Comparison of ENCODE assay signal across 8 mouse cellular contexts in the genomic region with DNA sequence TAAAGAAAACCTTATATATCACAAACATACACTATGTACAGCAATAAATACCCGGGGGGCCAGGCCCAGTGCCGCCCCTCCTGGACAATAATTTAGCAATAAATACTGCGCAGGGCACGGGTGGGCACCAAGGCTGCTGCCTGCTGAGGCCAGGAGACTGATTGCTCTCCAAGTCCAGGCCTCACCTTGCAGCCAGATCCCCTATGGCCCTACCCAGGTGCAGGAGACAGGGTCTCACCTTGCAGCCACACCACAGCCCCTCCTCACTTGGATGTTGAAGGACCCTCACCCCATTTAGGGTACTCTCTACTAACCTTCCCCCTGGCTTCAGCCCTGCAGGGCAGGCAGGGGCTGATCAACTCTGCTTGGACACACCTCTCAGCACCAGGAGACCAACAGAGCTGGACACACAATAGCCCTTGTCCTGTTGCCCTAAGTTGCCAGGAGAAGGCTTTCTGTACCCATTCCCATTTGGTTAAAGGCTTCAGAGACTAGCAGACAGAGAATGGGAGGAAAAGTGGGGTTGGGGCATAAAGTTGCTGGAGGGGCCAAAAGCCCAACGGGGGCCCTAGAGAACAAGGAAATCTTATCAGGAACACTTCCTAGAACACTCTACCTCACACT. TPM values are rescaled to one million over a fixed set of nuclear protein-coding genes. Genes with fewer than 3 reads are reported as not detected.
A peak's percentile ranks its signal among the peaks of the same experiment; 100 is the strongest.
DNase-seq lines count a peak whose midpoint lies in the region; ATAC-seq and TF ChIP-seq lines count a peak whose summit lies in the region.

A gene (minus strand): TSS at position 89 of the 624 bp plus-strand sequence.

- 14% methylated on average over 5 of the region's 5 CpGs for WGBS in kidney, embryonic 15.5 days
- WGBS in hindbrain, postnatal 0 days: 24% methylated on average over 5 of the region's 5 CpGs
- 14% methylated on average over 5 of the region's 5 CpGs for WGBS in liver, postnatal 0 days (ENCODE audit: insufficient replicate concordance)

- H3K9ac ChIP-seq in kidney, embryonic 15.5 days: peak within 1 kb of the TSS; percentile 63
- H3K9ac ChIP-seq in hindbrain, postnatal 0 days (replicated peaks; ENCODE audit: low read length): peak within 1 kb of the TSS; percentile 78
- H3K9ac ChIP-seq in liver, postnatal 0 days (replicated peaks): peak within 1 kb of the TSS; percentile 98

- TF ChIP-seq EP300 in liver, postnatal 0 days (IDR thresholded peaks at IDR 0.05; ENCODE audit: low read depth): peak; percentile 20; the same call in 1 of the 2 replicates

- peak; percentile 31; the same call in 1 of the 2 replicates for ATAC-seq in kidney, embryonic 15.5 days (replicated peaks; ENCODE audit: low FRiP score)
- no peak for ATAC-seq in Patski
- ATAC-seq in hindbrain, postnatal 0 days: peak; percentile 48
- no peak for ATAC-seq in liver, postnatal 0 days
- ATAC-seq in cerebellum, adult (ENCODE audit: insufficient number of reproducible peaks, low FRiP score, low TSS enrichment): no peak

- peaks cover 60% of the 10 kb centered on the region for H3K36me3 ChIP-seq in kidney, embryonic 15.5 days
- peaks cover 91% of the 10 kb centered on the region for H3K36me3 ChIP-seq in erythroblast, embryonic 14.5 days (ENCODE audit: control insufficient read depth)
- H3K36me3 ChIP-seq in hindbrain, postnatal 0 days (ENCODE audit: insufficient read depth, low read length): peaks cover 32% of the 10 kb centered on the region; the same call in 1 of the 2 replicates
- peaks cover 43% of the 10 kb centered on the region for H3K36me3 ChIP-seq in liver, postnatal 0 days (replicated peaks; ENCODE audit: insufficient read depth, low read length)

- DNase-seq in kidney, postnatal 25 days: no peak
- no peak for DNase-seq in Patski (ENCODE audit: low read depth, low spot score)
- DNase-seq in hindbrain, postnatal 0 days (ENCODE audit: low spot score): no peak
- no peak for DNase-seq in liver, postnatal 0 days
- DNase-seq in cerebellum, postnatal 36 days: no peak

- no peak for TF ChIP-seq CTCF in Patski (IDR thresholded peaks at IDR 0.05)
- TF ChIP-seq CTCF in hindbrain, postnatal 0 days (IDR thresholded peaks at IDR 0.05; ENCODE audit: low read depth): no peak
- no peak for TF ChIP-seq CTCF in liver, postnatal 0 days (IDR thresholded peaks at IDR 0.05; ENCODE audit: low read depth)

- H3K9me3 ChIP-seq in kidney, embryonic 15.5 days (replicated peaks): no peaks in the 10 kb centered on the region
- H3K9me3 ChIP-seq in erythroblast, embryonic 14.5 days (ENCODE audit: control insufficient read depth, low read length): no peaks in the 10 kb centered on the region
- H3K9me3 ChIP-seq in hindbrain, postnatal 0 days (ENCODE audit: low read length): no peaks in the 10 kb centered on the region
- no peaks in the 10 kb centered on the region for H3K9me3 ChIP-seq in liver, postnatal 0 days (ENCODE audit: low read length)

- H3K4me1 ChIP-seq in kidney, embryonic 15.5 days: peaks cover 34% of the 10 kb centered on the region
- H3K4me1 ChIP-seq in erythroblast, embryonic 14.5 days (ENCODE audit: control insufficient read depth): peaks cover 78% of the 10 kb centered on the region
- peaks cover 7% of the 10 kb centered on the region for H3K4me1 ChIP-seq in hindbrain, postnatal 0 days (ENCODE audit: insufficient read depth, low read length)
- peaks cover 58% of the 10 kb centered on the region for H3K4me1 ChIP-seq in liver, postnatal 0 days (ENCODE audit: insufficient read depth)

- H3K4me3 ChIP-seq in kidney, embryonic 15.5 days (replicated peaks): peak within 1 kb of the TSS; percentile 90
- H3K4me3 ChIP-seq in erythroblast, embryonic 14.5 days (replicated peaks): peak within 1 kb of the TSS; percentile 82
- peak within 1 kb of the TSS; percentile 89 for H3K4me3 ChIP-seq in hindbrain, postnatal 0 days (ENCODE audit: low read length)
- H3K4me3 ChIP-seq in liver, postnatal 0 days (ENCODE audit: low read depth, low read length): peak within 1 kb of the TSS; percentile 99

- CTCF ChIA-PET in Patski (lab: Charles Lee): interaction anchor here (1.0 to 1.4 kb wide), 2 partner anchors 34 to 100 kb away, joined by 3 read pairs; no protein-coding TSS in a partner anchor

- POLR2A ChIA-PET in Patski (lab: Charles Lee): no interaction called here

- in situ Hi-C loops in Patski (cut with MboI; ENCODE audit: low pct_unique_long_range_greater_than_20kb): loop anchor here (5.0 kb wide), 1 partner anchor 87 kb away; a partner anchor contains a TSS

- no peaks in the 10 kb centered on the region for H3K27me3 ChIP-seq in kidney, embryonic 15.5 days
- H3K27me3 ChIP-seq in Patski: no peaks in the 10 kb centered on the region
- H3K27me3 ChIP-seq in erythroblast, embryonic 14.5 days (ENCODE audit: control insufficient read depth): no peaks in the 10 kb centered on the region
- H3K27me3 ChIP-seq in hindbrain, postnatal 0 days (ENCODE audit: insufficient read depth, low read length): no peaks in the 10 kb centered on the region
- H3K27me3 ChIP-seq in liver, postnatal 0 days (ENCODE audit: insufficient read depth, low read length): no peaks in the 10 kb centered on the region

- peak within 1 kb of the TSS; percentile 86 for H3K27ac ChIP-seq in kidney, embryonic 15.5 days
- peak within 1 kb of the TSS; percentile 84 for H3K27ac ChIP-seq in hindbrain, postnatal 0 days
- H3K27ac ChIP-seq in liver, postnatal 0 days (ENCODE audit: low read depth): peak within 1 kb of the TSS; percentile 97

- peak within 1 kb of the TSS; percentile 96 for H3K4me2 ChIP-seq in kidney, embryonic 15.5 days
- H3K4me2 ChIP-seq in hindbrain, postnatal 0 days (ENCODE audit: low read depth, low read length): peak within 1 kb of the TSS; percentile 91
- H3K4me2 ChIP-seq in liver, postnatal 0 days (ENCODE audit: low read depth, low read length): peak within 1 kb of the TSS; percentile 78

RNA-seq across cellular contexts. Expression of the gene that starts here (rescaled TPM):
- polyA plus RNA-seq in kidney, embryonic 15.5 days (2015; fragmentation: Nextera tagmentation; extraction: Ambion mirVana): 32.7 and 33.9 TPM in 2 replicates
- polyA plus RNA-seq in Patski (2021): 30.1 TPM
- polyA plus RNA-seq in erythroblast, embryonic 14.5 days (2012): 19.3 and 22.9 TPM in 2 replicates
- 30.8 and 32.8 TPM in 2 replicates for total RNA-seq in hindbrain, postnatal 0 days (2014; rRNA removed)
- 32.3 and 38.3 TPM in 2 replicates for polyA plus RNA-seq in hindbrain, postnatal 0 days (2015; fragmentation: Nextera tagmentation; extraction: Ambion mirVana)
- polyA plus RNA-seq in liver, postnatal 0 days (2015; fragmentation: Nextera tagmentation; extraction: Ambion mirVana): 34.3 TPM in 2 replicates

Comparison
In these comparisons a context has a peak if more than half of its experiments do, and no peak if none do; other contexts are left out.
1. ATAC-seq: peak in kidney, embryonic 15.5 days (single experiment) and hindbrain, postnatal 0 days (single experiment); none in Patski (single experiment), liver, postnatal 0 days (single experiment) and cerebellum, adult (single experiment).
2. Peak in every context shown above with its lines, with median percentiles within 50 percentile points of each other: H3K27ac ChIP-seq, H3K4me2 ChIP-seq, H3K4me3 ChIP-seq and H3K9ac ChIP-seq.